Mouse (Mus musculus) spleen, adult 18-20 months (tissue): ENCODE data around the gene Gm49388.
A peak's percentile ranks its signal among the peaks of the same experiment; 100 is the strongest.

Source experiments
- DNase-seq, 2 experiments: peaks; one replicate each; pipeline ENCODE4 v3.0.0; 2022; ENCODE audit warnings: mixed read lengths in 2 of 2

Gm49388 gene

GRCm38 (mm10) chr7:127842001-127842718 is 56.8 kb downstream of the Gm49388 start:
- DNase-seq = peak; percentile 67 to 75

GRCm38 (mm10) chr7:127849973-127850875 is 64.8 kb downstream of the Gm49388 start:
- no peak for DNase-seq

DNA sequence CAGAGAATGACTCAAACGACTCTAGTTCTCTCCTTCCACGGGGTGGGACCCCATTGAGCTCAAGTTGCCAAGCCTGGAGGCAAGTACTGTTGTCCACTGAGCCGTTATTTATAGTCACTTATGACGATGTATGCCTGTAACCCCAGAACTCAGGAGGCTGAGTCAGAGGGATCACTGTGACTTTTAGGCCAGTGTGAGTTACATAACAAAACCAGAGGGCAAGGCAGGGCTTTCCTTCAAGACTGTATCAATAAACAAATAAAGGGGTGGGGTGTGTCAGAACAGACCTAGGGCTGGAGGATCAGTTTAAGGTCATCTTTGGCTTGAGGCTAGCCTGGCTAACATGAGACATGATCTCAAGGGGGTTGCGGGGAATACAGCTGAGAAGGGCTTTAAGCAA is 65.5 kb downstream of the Gm49388 start:
- DNase-seq = no peak
